Mouse (Mus musculus): ENCODE results near the gene Agpat4. TPM values are rescaled to one million over a fixed set of nuclear protein-coding genes. Genes with fewer than 3 reads are reported as not detected.

Agpat4 gene
- polyA plus RNA-seq, 1 experiment from 2014 or later: 5.8 TPM

- H3K27me3 ChIP-seq (replicated peaks; ENCODE audit: control insufficient read depth, insufficient read depth, low read length): no peaks in the 10 kb centered on the region
- no peak overlapping the region for H3K4me3 ChIP-seq (ENCODE audit: low read depth, low read length)
- no peaks in the 10 kb centered on the region for H3K4me1 ChIP-seq (replicated peaks; ENCODE audit: control insufficient read depth, insufficient read depth, low read length)
- ATAC-seq: no peak
- no peak for TF ChIP-seq CTCF (IDR thresholded peaks at IDR 0.05; ENCODE audit: low read depth)
- no peak overlapping the region for H3K9ac ChIP-seq (ENCODE audit: low read depth, low read length)
- no peak overlapping the region for H3K27ac ChIP-seq (ENCODE audit: low read depth, low read length)
- H3K4me2 ChIP-seq (replicated peaks; ENCODE audit: low read depth): no peak overlapping the region
- peaks cover 4% of the 10 kb centered on the region; the same call in 1 of the 2 replicates for H3K36me3 ChIP-seq (ENCODE audit: control insufficient read depth, insufficient read depth)
- no peaks in the 10 kb centered on the region for H3K9me3 ChIP-seq (ENCODE audit: control insufficient read depth)
- 89% methylated on average over 4 of the region's 4 CpGs for WGBS
Observed at GRCm38 (mm10) chr17:12155872-12156271, 37.4 kb downstream of the Agpat4 start.

- Histone ChIP-seq H3K4me2 (replicated peaks; ENCODE audit: low read depth) (no peak overlapping the region), H3K4me3 (ENCODE audit: low read depth, low read length) (no peak overlapping the region), H3K27ac (ENCODE audit: low read depth, low read length) (no peak overlapping the region), H3K27me3 (replicated peaks; ENCODE audit: control insufficient read depth, insufficient read depth, low read length) (no peaks in the 10 kb centered on the region), H3K9me3 (ENCODE audit: control insufficient read depth) (no peaks in the 10 kb centered on the region), H3K4me1 (replicated peaks; ENCODE audit: control insufficient read depth, insufficient read depth, low read length) (no peaks in the 10 kb centered on the region), H3K9ac (ENCODE audit: low read depth, low read length) (no peak overlapping the region), H3K36me3 (ENCODE audit: control insufficient read depth, insufficient read depth) (peaks cover 2% of the 10 kb centered on the region; the same call in 1 of the 2 replicates)
- ATAC-seq: no peak
- 87% methylated on average over 3 of the region's 3 CpGs for WGBS
- no peak for TF ChIP-seq CTCF (IDR thresholded peaks at IDR 0.05; ENCODE audit: low read depth)
Observed at GRCm38 (mm10) chr17:12156661-12157060, 38.2 kb downstream of the Agpat4 start.

GRCm38 (mm10) chr17:12157203-12157602, 38.7 kb downstream of the Agpat4 start:
- Histone ChIP-seq H3K36me3 (ENCODE audit: control insufficient read depth, insufficient read depth) (no peaks in the 10 kb centered on the region), H3K27ac (ENCODE audit: low read depth, low read length) (no peak overlapping the region), H3K9me3 (ENCODE audit: control insufficient read depth) (no peaks in the 10 kb centered on the region), H3K4me1 (replicated peaks; ENCODE audit: control insufficient read depth, insufficient read depth, low read length) (no peaks in the 10 kb centered on the region), H3K9ac (ENCODE audit: low read depth, low read length) (no peak overlapping the region), H3K4me2 (replicated peaks; ENCODE audit: low read depth) (no peak overlapping the region), H3K4me3 (ENCODE audit: low read depth, low read length) (no peak overlapping the region), H3K27me3 (replicated peaks; ENCODE audit: control insufficient read depth, insufficient read depth, low read length) (no peaks in the 10 kb centered on the region)
- WGBS: 92% methylated on average over 2 of the region's 2 CpGs
- TF ChIP-seq CTCF (IDR thresholded peaks at IDR 0.05; ENCODE audit: low read depth): no peak
- ATAC-seq: no peak

GRCm38 (mm10) chr17:12159187-12160060, 40.9 kb downstream of the Agpat4 start:
- WGBS: 91% methylated on average over 16 of the region's 16 CpGs

GRCm38 (mm10) chr17:12160061-12160421, 41.5 kb downstream of the Agpat4 start:
- WGBS: 92% methylated on average over 5 of the region's 5 CpGs
- Histone ChIP-seq H3K9ac (ENCODE audit: low read depth, low read length) (no peak overlapping the region), H3K27ac (ENCODE audit: low read depth, low read length) (no peak overlapping the region), H3K36me3 (ENCODE audit: control insufficient read depth, insufficient read depth) (no peaks in the 10 kb centered on the region), H3K27me3 (replicated peaks; ENCODE audit: control insufficient read depth, insufficient read depth, low read length) (no peaks in the 10 kb centered on the region), H3K4me1 (replicated peaks; ENCODE audit: control insufficient read depth, insufficient read depth, low read length) (no peaks in the 10 kb centered on the region), H3K4me3 (ENCODE audit: low read depth, low read length) (no peak overlapping the region), H3K9me3 (ENCODE audit: control insufficient read depth) (no peaks in the 10 kb centered on the region), H3K4me2 (replicated peaks; ENCODE audit: low read depth) (no peak overlapping the region)
- ATAC-seq: no peak
- TF ChIP-seq CTCF (IDR thresholded peaks at IDR 0.05; ENCODE audit: low read depth): no peak

More at GRCm38 (mm10) chr17:12159187-12160060, 40.9 kb downstream of the Agpat4 start:
- no peak for TF ChIP-seq CTCF (IDR thresholded peaks at IDR 0.05; ENCODE audit: low read depth)
- Histone ChIP-seq H3K4me1 (replicated peaks; ENCODE audit: control insufficient read depth, insufficient read depth, low read length) (no peaks in the 10 kb centered on the region), H3K9me3 (ENCODE audit: control insufficient read depth) (no peaks in the 10 kb centered on the region), H3K36me3 (ENCODE audit: control insufficient read depth, insufficient read depth) (no peaks in the 10 kb centered on the region), H3K4me3 (ENCODE audit: low read depth, low read length) (no peak overlapping the region), H3K27me3 (replicated peaks; ENCODE audit: control insufficient read depth, insufficient read depth, low read length) (no peaks in the 10 kb centered on the region), H3K9ac (ENCODE audit: low read depth, low read length) (no peak overlapping the region), H3K27ac (ENCODE audit: low read depth, low read length) (no peak overlapping the region), H3K4me2 (replicated peaks; ENCODE audit: low read depth) (no peak overlapping the region)
- no peak for ATAC-seq

- no peak overlapping the region for H3K9ac ChIP-seq (ENCODE audit: low read depth, low read length)
- no peaks in the 10 kb centered on the region for H3K9me3 ChIP-seq (ENCODE audit: control insufficient read depth)
- H3K4me3 ChIP-seq (ENCODE audit: low read depth, low read length): no peak overlapping the region
- no peaks in the 10 kb centered on the region for H3K36me3 ChIP-seq (ENCODE audit: control insufficient read depth, insufficient read depth)
- 96% methylated on average over 2 of the region's 2 CpGs for WGBS
- no peak for TF ChIP-seq CTCF (IDR thresholded peaks at IDR 0.05; ENCODE audit: low read depth)
- no peak overlapping the region for H3K4me2 ChIP-seq (replicated peaks; ENCODE audit: low read depth)
- ATAC-seq: no peak
- H3K27me3 ChIP-seq (replicated peaks; ENCODE audit: control insufficient read depth, insufficient read depth, low read length): no peaks in the 10 kb centered on the region
- no peak overlapping the region for H3K27ac ChIP-seq (ENCODE audit: low read depth, low read length)
- no peaks in the 10 kb centered on the region for H3K4me1 ChIP-seq (replicated peaks; ENCODE audit: control insufficient read depth, insufficient read depth, low read length)
Observed at GRCm38 (mm10) chr17:12160540-12160939, 42.0 kb downstream of the Agpat4 start.
